Mouse (Mus musculus): ENCODE measurements around the gene Eftud2.

- TF ChIP-seq CTCF (IDR thresholded peaks at IDR 0.05; ENCODE audit: borderline replicate concordance, extremely low read depth, insufficient read depth, insufficient read length) (no peak), POLR2A (IDR thresholded peaks at IDR 0.05; ENCODE audit: borderline replicate concordance, extremely low read depth, insufficient read depth, insufficient read length, poor library complexity, severe bottlenecking) (no peak)
Measured at GRCm38 (mm10) chr11:102894716-102895115, 13.9 kb upstream of the Eftud2 start.
